Mouse (Mus musculus) midbrain, postnatal 0 days (tissue): Measurements from ENCODE around the gene Fgf8. TPM values are rescaled to one million over a fixed set of nuclear protein-coding genes. Genes with fewer than 3 reads are reported as not detected.
A peak's percentile ranks its signal among the peaks of the same experiment; 100 is the strongest.

ENCODE experiments used
- ATAC-seq: fragments of 200-750 bp; cut with Nextera tagmentation; 2 replicates; pipeline ENCODE4 v1.8.0; 2017; ENCODE audit warnings: moderate number of reproducible peaks, mild to moderate bottlenecking, moderate TSS enrichment, moderate library complexity; ENCODE audit not compliant: low FRiP score
- DNase-seq: peaks from one replicate; pipeline ENCODE4 v3.0.0-alpha.2; 2015; ENCODE audit warnings: low spot score
- H3K27ac ChIP-seq: fragments of 300-500 bp; sonication (generic); 2 replicates; pipeline ENCODE4 v1.5.1; 2014; ENCODE audit warnings: low read depth, mild to moderate bottlenecking, low read length, mixed read lengths
- H3K27me3 ChIP-seq: fragments of 300-500 bp; sonication (generic); 2 replicates; pipeline ENCODE4 v1.6.1; 2014; ENCODE audit warnings: low read length, control low read depth, mixed read lengths; ENCODE audit not compliant: insufficient read depth
- H3K36me3 ChIP-seq: fragments of 300-500 bp; sonication (generic); 2 replicates; pipeline ENCODE4 v1.6.1; 2014; ENCODE audit warnings: low read length, control low read depth, mixed read lengths; ENCODE audit not compliant: insufficient read depth
- H3K4me1 ChIP-seq: fragments of 300-500 bp; sonication (generic); 2 replicates; pipeline ENCODE4 v1.6.1; 2014; ENCODE audit warnings: mild to moderate bottlenecking, control low read depth, antibody characterized with exemption, low read length, mixed read lengths; ENCODE audit not compliant: insufficient read depth
- H3K4me2 ChIP-seq: fragments of 300-500 bp; sonication (generic); 2 replicates; pipeline ENCODE4 v1.6.1; 2014; ENCODE audit warnings: low read depth, mild to moderate bottlenecking, low read length, mixed read lengths; ENCODE audit not compliant: poor library complexity, severe bottlenecking
- H3K4me3 ChIP-seq: fragments of 300-500 bp; sonication (generic); 2 replicates; pipeline ENCODE4 v1.5.1; 2014; ENCODE audit warnings: low read depth, mild to moderate bottlenecking, low read length, moderate library complexity
- H3K9ac ChIP-seq: fragments of 300-500 bp; sonication (generic); replicated peaks from 2 replicates; pipeline ENCODE4 v1.6.1; 2014; ENCODE audit warnings: mild to moderate bottlenecking, low read length, moderate library complexity, mixed read lengths; ENCODE audit not compliant: poor library complexity, severe bottlenecking
- H3K9me3 ChIP-seq: fragments of 300-500 bp; sonication (generic); 2 replicates; pipeline ENCODE4 v1.6.1; 2016; ENCODE audit warnings: low read length, control low read depth
- CTCF ChIP-seq: IDR thresholded peaks from 2 replicates; pipeline ENCODE4 v1.5.1; 2016; ENCODE audit warnings: antibody characterized with exemption, mild to moderate bottlenecking
- WGBS: fragments of 180-500 bp; shearing (Covaris S2); extraction: QIAGEN DNeasy Blood & Tissue Kit; methylation state at CpG from one replicate; pipeline ENCODE4 v1.1.7; 2014; 5-methylcytosine and 5-hydroxymethylcytosine counted together
- polyA plus RNA-seq: library from polyadenylated mRNA; unstranded; fragments of >200 nt; fragmentation: Nextera tagmentation; extraction: Ambion mirVana; gene quantifications from 2 replicates; pipeline ENCODE4 v1.2.1, GENCODE M21; 2015
- total RNA-seq: library from RNA; depleted of rRNA; stranded (reverse); fragments of >200 nt; gene quantifications from 2 replicates; pipeline ENCODE4 v1.2.3, GENCODE M21; 2014

Fgf8 gene
- total and polyA plus RNA-seq, 2 experiments from 2014 or later, result 1.3 TPM; not detected in 1

DNA sequence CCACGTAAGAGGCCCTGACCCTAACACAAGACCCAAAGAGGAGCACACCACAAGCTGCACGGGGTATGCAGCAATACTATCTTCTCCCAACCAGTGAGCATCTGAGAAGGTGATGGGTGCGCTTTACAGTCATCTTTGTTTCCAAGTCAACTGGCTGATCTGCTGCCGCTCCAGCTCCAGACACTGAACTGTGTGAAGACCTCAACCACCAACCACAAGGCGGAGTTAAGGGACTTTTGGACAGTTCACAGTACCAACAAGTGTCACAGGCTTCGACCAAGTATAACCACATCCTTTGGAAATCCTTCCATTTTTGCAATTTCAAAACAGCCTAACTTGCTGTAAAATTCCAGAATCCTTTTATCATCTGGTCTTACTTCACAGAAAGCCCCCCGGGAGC, 9.2 kb upstream of the Fgf8 start:
- Histone ChIP-seq H3K4me2 (no peak overlapping the region), H3K27ac (no peak overlapping the region), H3K9ac (no peak overlapping the region), H3K9me3 (no peaks in the 10 kb centered on the region), H3K27me3 (no peaks in the 10 kb centered on the region), H3K4me3 (no peak overlapping the region), H3K4me1 (0 out of 2 replicates have a peak, but pooled peaks cover 10% of the 10 kb centered on the region), H3K36me3 (peaks cover 34% of the 10 kb centered on the region)
- DNase-seq, result no peak
- ATAC-seq, result no peak
- WGBS, result 95% methylated on average over 7 of the region's 7 CpGs
- TF ChIP-seq CTCF, result no peak

DNA sequence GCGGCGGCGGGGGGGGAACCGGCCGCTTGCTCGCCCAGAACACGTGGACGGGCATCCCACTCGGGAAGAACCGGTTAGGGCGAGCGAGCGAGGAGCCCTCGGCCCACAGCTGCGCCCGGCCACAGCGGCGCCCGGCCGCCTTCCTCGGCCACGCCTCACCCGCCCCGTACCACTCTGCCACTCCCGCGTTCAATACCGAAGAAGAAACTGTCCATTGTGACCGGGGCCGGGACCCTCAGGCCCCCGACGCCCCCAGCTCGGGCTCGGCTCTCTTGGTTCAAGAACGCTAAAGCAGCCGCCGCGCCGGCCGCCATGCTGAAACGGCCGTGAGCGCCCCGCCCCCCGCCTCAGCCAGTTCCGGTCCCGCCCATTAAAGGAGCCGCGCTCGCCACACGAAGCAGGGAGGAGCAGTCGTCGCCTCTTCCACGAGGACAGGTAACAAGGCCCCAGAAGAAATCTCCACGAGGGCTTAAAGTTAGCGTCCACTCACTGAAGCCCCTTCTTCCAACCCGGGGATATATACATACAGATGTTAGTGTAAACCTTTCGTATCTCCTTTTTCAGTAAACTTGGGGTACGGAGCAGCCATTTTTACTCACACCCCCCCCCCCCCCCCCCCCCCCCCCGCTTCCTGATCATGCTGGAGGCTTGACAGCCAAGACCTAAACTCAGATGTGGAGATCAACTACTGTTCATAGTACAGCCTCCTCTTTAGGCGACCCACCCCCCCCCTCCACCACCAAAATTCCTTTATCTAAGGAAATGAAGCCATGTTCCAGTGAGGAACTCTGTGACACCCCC, 6.7 kb upstream of the Fgf8 start, which contains the start of gene Npm3:
Npm3 (minus strand) TSS at position 349 of the 801 bp plus-strand sequence.
- Histone ChIP-seq H3K4me2 (peak within 1 kb of the TSS; percentile 95), H3K27ac (peak within 1 kb of the TSS; percentile 32; the same call in 1 of the 2 replicates), H3K9ac (peak within 1 kb of the TSS; percentile 70), H3K4me1 (0 out of 2 replicates have a peak, but pooled peaks cover 10% of the 10 kb centered on the region), H3K27me3 (peaks cover 18% of the 10 kb centered on the region), H3K4me3 (peak within 1 kb of the TSS; percentile 86), H3K36me3 (peaks cover 18% of the 10 kb centered on the region), H3K9me3 (no peaks in the 10 kb centered on the region)
- DNase-seq (peak; percentile 87), ATAC-seq (peak; percentile 86)
- TF ChIP-seq CTCF, result no peak
- WGBS, result under 1% methylated on average over 49 of the region's 60 CpGs

DNA sequence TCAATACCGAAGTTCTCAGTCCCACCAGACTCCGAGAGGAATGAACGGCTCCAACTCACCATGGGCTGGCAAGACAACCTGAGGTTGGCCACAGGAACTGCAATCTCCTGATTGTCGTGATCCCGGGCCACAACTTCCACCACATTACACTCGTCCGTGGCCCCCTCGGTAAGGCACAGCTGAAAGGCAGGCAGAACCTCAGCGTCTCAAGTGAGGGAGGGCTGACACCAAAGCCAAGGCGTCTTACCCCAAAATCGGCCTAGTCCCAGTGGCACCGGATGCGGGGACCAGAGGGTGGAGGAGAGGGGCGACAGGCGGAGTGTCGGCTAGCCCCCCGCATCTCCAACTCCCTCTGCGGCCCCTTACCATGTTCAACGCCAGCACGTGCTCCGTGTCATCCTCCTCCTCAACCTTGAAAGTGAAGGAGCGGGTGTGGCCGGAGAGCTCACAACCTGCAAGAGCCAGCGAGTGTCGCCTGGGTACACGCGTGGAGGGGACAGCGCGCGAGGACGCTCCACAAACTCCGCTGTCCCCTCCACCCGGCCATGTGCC, 6.1 kb upstream of the Fgf8 start:
- Histone ChIP-seq H3K27me3 (peaks cover 25% of the 10 kb centered on the region), H3K4me2 (peak overlapping the region; percentile 95), H3K4me3 (peak overlapping the region; percentile 86), H3K9ac (peak overlapping the region; percentile 70), H3K27ac (no peak overlapping the region), H3K9me3 (no peaks in the 10 kb centered on the region), H3K4me1 (0 out of 2 replicates have a peak, but pooled peaks cover 10% of the 10 kb centered on the region), H3K36me3 (peaks cover 15% of the 10 kb centered on the region)
- DNase-seq, result no peak
- peak; percentile 5; the same call in 1 of the 2 replicates for ATAC-seq
- TF ChIP-seq CTCF, result no peak
- WGBS, result 3% methylated on average over 31 of the region's 33 CpGs

DNA sequence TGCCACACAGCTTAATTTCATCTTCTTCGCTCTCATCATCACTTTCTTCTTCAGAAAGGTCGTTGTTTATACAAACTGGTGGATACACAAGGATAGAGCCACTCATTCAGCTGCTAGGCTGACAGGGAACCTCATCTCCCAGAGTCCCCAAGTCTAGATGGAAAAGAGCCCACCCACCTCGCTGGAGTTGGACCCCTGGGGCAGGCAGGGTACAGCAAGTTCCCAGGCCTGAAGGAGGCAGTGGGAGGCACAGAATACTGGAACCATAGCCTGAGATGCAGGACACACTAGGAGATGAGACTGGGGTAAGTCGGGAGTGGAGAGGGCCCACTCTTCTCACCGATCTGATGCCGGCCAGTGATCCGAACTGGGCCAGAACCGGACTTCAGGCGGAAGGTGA, 5.5 kb upstream of the Fgf8 start:
- no peak for TF ChIP-seq CTCF
- Histone ChIP-seq H3K4me2 (peak overlapping the region; percentile 95), H3K9me3 (no peaks in the 10 kb centered on the region), H3K4me3 (peak overlapping the region; percentile 86), H3K27ac (no peak overlapping the region), H3K36me3 (peaks cover 11% of the 10 kb centered on the region), H3K9ac (no peak overlapping the region; the same call in 1 of the 2 replicates), H3K4me1 (0 out of 2 replicates have a peak, but pooled peaks cover 10% of the 10 kb centered on the region), H3K27me3 (peaks cover 30% of the 10 kb centered on the region)
- DNase-seq, result no peak
- 54% methylated on average over 9 of the region's 9 CpGs for WGBS
- ATAC-seq, result no peak

DNA sequence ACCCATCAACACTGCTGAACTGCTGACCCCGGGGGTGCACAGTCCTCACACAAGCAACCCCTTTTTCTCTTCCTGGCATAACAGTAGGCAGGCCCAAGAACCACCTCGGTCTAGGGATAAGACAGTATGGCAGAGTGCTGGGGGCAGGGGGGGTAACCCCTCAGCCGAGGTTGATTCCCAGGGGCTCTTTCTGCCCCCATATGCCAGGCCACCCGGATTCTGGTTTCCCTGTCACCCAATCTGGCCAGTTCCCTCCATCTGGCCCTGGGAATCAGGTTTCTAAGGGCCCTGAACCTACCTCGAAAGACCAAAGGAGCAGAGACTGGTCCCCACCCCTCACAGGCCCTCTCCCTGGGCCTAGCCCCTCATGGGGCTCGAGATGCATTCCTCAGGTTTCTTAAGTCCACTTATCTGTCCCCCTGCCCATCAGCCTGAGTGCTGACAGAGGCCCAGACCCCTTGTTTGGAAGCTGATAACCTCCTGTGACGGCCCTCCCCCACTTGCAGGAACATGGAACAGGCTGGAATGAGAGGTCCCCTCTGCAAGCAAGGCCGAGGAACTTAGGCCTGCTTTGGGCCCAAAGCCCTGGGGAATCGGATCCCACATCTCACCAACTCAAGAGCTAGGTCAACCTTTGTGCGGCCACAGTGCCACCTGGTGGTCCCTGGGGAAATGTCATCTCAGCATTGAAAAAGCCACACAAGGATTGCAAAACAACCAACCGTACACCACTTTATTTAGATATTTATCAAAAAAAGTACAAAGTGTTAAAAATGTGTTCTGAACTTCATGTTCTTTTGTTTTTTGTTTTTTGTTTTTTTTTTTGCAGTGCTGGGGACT, 4.5 kb upstream of the Fgf8 start:
- 0 out of 2 replicates have a peak, but pooled peaks cover 10% of the 10 kb centered on the region for H3K4me1 ChIP-seq
- H3K9me3 ChIP-seq, result no peaks in the 10 kb centered on the region
- DNase-seq (peak; percentile 89), ATAC-seq (no peak)
- peaks cover 11% of the 10 kb centered on the region for H3K36me3 ChIP-seq
- H3K4me3 ChIP-seq, result no peak overlapping the region
- H3K9ac ChIP-seq, result no peak overlapping the region
- WGBS, result 35% methylated on average over 11 of the region's 11 CpGs
- peak; percentile 88 for TF ChIP-seq CTCF
- no peak overlapping the region for H3K4me2 ChIP-seq
- no peak overlapping the region for H3K27ac ChIP-seq
- peaks cover 37% of the 10 kb centered on the region for H3K27me3 ChIP-seq
